Mouse (Mus musculus) lung, adult 2 months (tissue): ENCODE results near the gene Cecr2.

Source experiments
- CTCF ChIP-seq: fragments of 200-500 bp; IDR thresholded peaks from 2 replicates; pipeline ENCODE4 v1.5.1; 2011; ENCODE audit warnings: mild to moderate bottlenecking, low read length, control low read depth; ENCODE audit not compliant: insufficient read depth
- POLR2A ChIP-seq: fragments of 200-500 bp; IDR thresholded peaks from 2 replicates; pipeline ENCODE4 v1.6.1; 2011; ENCODE audit warnings: low read depth, mild to moderate bottlenecking, control low read depth, low read length, borderline replicate concordance; ENCODE audit errors: extremely low read depth

- no peak for TF ChIP-seq CTCF
- TF ChIP-seq POLR2A: no peak
Observed at GRCm38 (mm10) chr6:120743130-120743529, 77.0 kb downstream of the Cecr2 start.
